In the genomic region with DNA sequence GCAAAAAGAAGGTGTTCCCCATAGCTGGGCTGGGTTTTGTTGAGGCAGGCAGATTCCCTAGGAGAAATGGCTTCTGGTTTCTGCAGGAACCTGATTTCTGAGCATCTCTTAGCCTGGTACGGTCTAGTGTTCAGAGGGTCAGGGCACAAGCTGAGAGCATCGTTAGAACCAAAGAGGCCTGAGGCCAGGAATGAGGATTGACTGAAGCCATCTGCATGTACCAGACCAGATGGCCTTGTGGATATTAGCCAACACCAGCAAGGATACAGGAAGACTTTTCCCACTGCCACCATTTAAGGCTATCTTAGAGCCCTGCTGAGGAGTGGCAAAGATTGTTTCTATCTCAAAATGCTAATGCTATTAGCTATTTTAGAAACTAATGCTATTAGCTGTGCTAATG, we compare ENCODE assay signal across 14 mouse cellular contexts.
A peak's percentile ranks its signal among the peaks of the same experiment; 100 is the strongest.
DNase-seq lines count a peak whose midpoint lies in the region; ATAC-seq and TF ChIP-seq lines count a peak whose summit lies in the region.
"Had no signal": no experiment of that assay in that cellular context is flagged by ENCODE, and none has a peak within 500 bp of the region (broad histone marks: within the 10 kb centered on the region; RNA-seq: fewer than 3 reads in every experiment).

No protein-coding gene starts in this region.

- no peaks in the 10 kb centered on the region for H3K27me3 ChIP-seq in intestine, embryonic 16.5 days (replicated peaks; ENCODE audit: control insufficient read depth, insufficient read depth, low read length)
- H3K27me3 ChIP-seq in intestine, postnatal 0 days (replicated peaks; ENCODE audit: control insufficient read depth, insufficient read depth, low read length): no peaks in the 10 kb centered on the region
- H3K27me3 ChIP-seq: Patski had no signal

- peaks cover 5% of the 10 kb centered on the region; the same call in 1 of the 2 replicates for H3K4me1 ChIP-seq in intestine, embryonic 16.5 days (ENCODE audit: control insufficient read depth, insufficient read depth, low read length)
- H3K4me1 ChIP-seq in intestine, postnatal 0 days (replicated peaks; ENCODE audit: control insufficient read depth, insufficient read depth, low read length): no peaks in the 10 kb centered on the region
- H3K4me1 ChIP-seq: hindbrain, embryonic 12.5 days; limb, embryonic 10.5 days had no signal

- peak; percentile 53 for DNase-seq in brain, embryonic 14.5 days (ENCODE audit: low read depth)
- DNase-seq in cerebellum, adult 9-11 months: peak; percentile 94
- DNase-seq in heart, postnatal 4 days: peak; percentile 37
- no peak for DNase-seq in layer of hippocampus, postnatal 10 days (ENCODE audit: low spot score in 2 of 2)
- no peak for DNase-seq in left cerebral cortex, adult 2 months (ENCODE audit: extremely low spot score in 1 of 2, low spot score in 2 of 2)
- DNase-seq: adrenal gland, postnatal 36 days; midbrain, embryonic 14.5 days had no signal

- no peak overlapping the region for H3K4me3 ChIP-seq in intestine, embryonic 16.5 days (ENCODE audit: low read length)
- H3K4me3 ChIP-seq in intestine, postnatal 0 days (ENCODE audit: low read depth, low read length): no peak overlapping the region
- H3K4me3 ChIP-seq in left cerebral cortex, adult 2 months: no peak overlapping the region
- H3K4me3 ChIP-seq: hindbrain, embryonic 12.5 days; limb, embryonic 10.5 days had no signal

- no peak for TF ChIP-seq CTCF in intestine, postnatal 0 days (IDR thresholded peaks at IDR 0.05; ENCODE audit: low read depth)
- no peak for TF ChIP-seq CTCF in brain, embryonic 14.5 days (IDR thresholded peaks at IDR 0.05; ENCODE audit: borderline replicate concordance, extremely low read depth, insufficient read depth, insufficient read length)
- no peak for TF ChIP-seq CTCF in left cerebral cortex, adult 2 months (IDR thresholded peaks at IDR 0.05)

- H3K4me2 ChIP-seq in intestine, embryonic 16.5 days (ENCODE audit: low read depth, low read length): no peak overlapping the region
- no peak overlapping the region for H3K4me2 ChIP-seq in intestine, postnatal 0 days (replicated peaks; ENCODE audit: low read depth)
- H3K4me2 ChIP-seq: hindbrain, embryonic 12.5 days had no signal

- WGBS in intestine, embryonic 16.5 days: 61% methylated on average over 2 of the region's 2 CpGs
- WGBS in intestine, postnatal 0 days: 70% methylated on average over 2 of the region's 2 CpGs

- 0 out of 2 replicates have a peak overlapping the region, but pooled peaks have one; percentile 26 for H3K27ac ChIP-seq in intestine, embryonic 16.5 days (ENCODE audit: low read length)
- no peak overlapping the region for H3K27ac ChIP-seq in intestine, postnatal 0 days (ENCODE audit: low read depth, low read length)
- no peak overlapping the region for H3K27ac ChIP-seq in left cerebral cortex, adult 2 months
- H3K27ac ChIP-seq: hindbrain, embryonic 12.5 days; kidney, postnatal 0 days; limb, embryonic 10.5 days had no signal

- no peak for TF ChIP-seq POLR2A in brain, embryonic 14.5 days (IDR thresholded peaks at IDR 0.05; ENCODE audit: borderline replicate concordance, extremely low read depth, insufficient read depth, insufficient read length, poor library complexity, severe bottlenecking)

- no peaks in the 10 kb centered on the region for H3K36me3 ChIP-seq in intestine, embryonic 16.5 days (ENCODE audit: control insufficient read depth, insufficient read depth, low read length)
- no peaks in the 10 kb centered on the region for H3K36me3 ChIP-seq in intestine, postnatal 0 days (ENCODE audit: control insufficient read depth, insufficient read depth)
- H3K36me3 ChIP-seq: hindbrain, embryonic 12.5 days; limb, embryonic 10.5 days had no signal

- H3K9ac ChIP-seq in intestine, embryonic 16.5 days (ENCODE audit: low read depth, low read length): no peak overlapping the region
- H3K9ac ChIP-seq in intestine, postnatal 0 days (ENCODE audit: low read depth, low read length): no peak overlapping the region
- H3K9ac ChIP-seq: hindbrain, embryonic 12.5 days had no signal

- H3K9me3 ChIP-seq in intestine, embryonic 16.5 days (ENCODE audit: control insufficient read depth, low read length): no peaks in the 10 kb centered on the region
- no peaks in the 10 kb centered on the region for H3K9me3 ChIP-seq in intestine, postnatal 0 days (ENCODE audit: control insufficient read depth)
- H3K9me3 ChIP-seq: hindbrain, embryonic 12.5 days; limb, embryonic 10.5 days had no signal

- intact Hi-C loops in left cerebral cortex, adult 2 months (cut with DNase I): no loop called here

- peak; percentile 40; the same call in 1 of the 2 replicates for ATAC-seq in intestine, embryonic 16.5 days
- ATAC-seq in intestine, postnatal 0 days: no peak
- ATAC-seq: CD4-positive, CD25-positive, alpha-beta regulatory T cell, adult 4 months; Patski had no signal

Comparison
In these comparisons a context has a peak if more than half of its experiments do, and no peak if none do; other contexts are left out.
1. DNase-seq: peak in brain, embryonic 14.5 days (single experiment), cerebellum, adult 9-11 months (single experiment) and heart, postnatal 4 days (single experiment); none in layer of hippocampus, postnatal 10 days (0 of 2) and left cerebral cortex, adult 2 months (0 of 2).